Mouse (Mus musculus): ENCODE measurements around the gene Gm15217.

GRCm38 (mm10) chr14:46380286-46380721 is 1.1 kb downstream of the Gm15217 start:
- TF ChIP-seq EP300 (optimal IDR thresholded peaks at IDR 0.05) (no peak), CTCF (IDR thresholded peaks at IDR 0.05; ENCODE audit: low read depth) (peak; percentile 46)

Measured in stomach, postnatal 0 days (tissue).